Mouse (Mus musculus) myocyte (in vitro differentiated cells): Measurements from ENCODE around the gene Ppp2r5c.

ENCODE experiments used
- CEBPB ChIP-seq: IDR thresholded peaks from 2 replicates; pipeline ENCODE4 v1.6.1; 2011; ENCODE audit warnings: mild to moderate bottlenecking, moderate library complexity; ENCODE audit not compliant: poor library complexity, insufficient read depth, severe bottlenecking
- E2F4 ChIP-seq: IDR thresholded peaks from one replicate; pipeline ENCODE4 v1.6.1; 2011; ENCODE audit warnings: mild to moderate bottlenecking, control low read depth, moderate library complexity; ENCODE audit not compliant: insufficient read depth
- MAX ChIP-seq: IDR thresholded peaks from one replicate; pipeline ENCODE4 v1.6.1; 2011; ENCODE audit warnings: low read depth, mild to moderate bottlenecking, control low read depth
- MYOD1 ChIP-seq, 3 experiments: IDR thresholded peaks; one replicate each; pipeline ENCODE4 v1.6.1; 2011; ENCODE audit warnings: control low read depth in 2 of 3, low read depth in 2 of 3, mild to moderate bottlenecking in 2 of 3, moderate library complexity in 1 of 3; ENCODE audit not compliant: insufficient read length in 2 of 3, control insufficient read depth in 1 of 3
- MYOG ChIP-seq, 3 experiments: IDR thresholded peaks; one replicate each; pipeline ENCODE4 v1.6.1; 2011; ENCODE audit warnings: control low read depth in 2 of 3, low read depth in 2 of 3, mild to moderate bottlenecking in 2 of 3; ENCODE audit not compliant: insufficient read length in 2 of 3, control insufficient read depth in 1 of 3, insufficient read depth in 1 of 3
- POLR2A ChIP-seq: IDR thresholded peaks from one replicate; pipeline ENCODE4 v1.6.1; 2011; ENCODE audit warnings: low read depth, mild to moderate bottlenecking, control low read depth, moderate library complexity; ENCODE audit not compliant: insufficient read length
- POLR2AphosphoS2 ChIP-seq: IDR thresholded peaks from one replicate; pipeline ENCODE4 v1.6.1; 2011; ENCODE audit warnings: low read depth, control low read depth; ENCODE audit not compliant: insufficient read length
- SRF ChIP-seq: IDR thresholded peaks from one replicate; pipeline ENCODE4 v1.6.1; 2011; ENCODE audit warnings: low read depth; ENCODE audit not compliant: control insufficient read depth, insufficient read length
- TCF12 ChIP-seq: IDR thresholded peaks from one replicate; pipeline ENCODE4 v1.6.1; 2011; ENCODE audit warnings: mild to moderate bottlenecking, control low read depth; ENCODE audit not compliant: poor library complexity, insufficient read depth, severe bottlenecking
- TCF3 ChIP-seq: IDR thresholded peaks from one replicate; pipeline ENCODE4 v1.6.1; 2011; ENCODE audit warnings: low read depth, control low read depth; ENCODE audit not compliant: insufficient read length
- USF1 ChIP-seq: IDR thresholded peaks from one replicate; pipeline ENCODE4 v1.6.1; 2011; ENCODE audit warnings: low read depth, mild to moderate bottlenecking, control low read depth, moderate library complexity

- TF ChIP-seq POLR2A (no peak), MAX (no peak), USF1 (no peak), TCF12 (no peak), E2F4 (no peak), MYOD1 (IDR thresholded peaks at IDR 0.05; ENCODE audit: control insufficient read depth in 1 of 3, insufficient read length in 2 of 3, low read depth in 2 of 3) (no peak), CEBPB (no peak), TCF3 (no peak), MYOG (IDR thresholded peaks at IDR 0.05; ENCODE audit: control insufficient read depth in 1 of 3, insufficient read depth in 1 of 3, insufficient read length in 2 of 3, low read depth in 2 of 3) (no peak), SRF (no peak), POLR2AphosphoS2 (no peak)
Observed at GRCm38 (mm10) chr12:110535361-110535760, 88.4 kb downstream of the Ppp2r5c start.
